Mouse (Mus musculus) ES-E14 (cell line): ENCODE measurements around the gene AI413582.

Experiments used
- CHD2 ChIP-seq: IDR thresholded peaks from 2 replicates; pipeline ENCODE4 v1.6.1; 2014; ENCODE audit warnings: mild to moderate bottlenecking, low read depth, low read length, inconsistent platforms
- HCFC1 ChIP-seq: IDR thresholded peaks from 2 replicates; pipeline ENCODE4 v1.6.1; 2012; ENCODE audit warnings: low read length, inconsistent platforms, borderline replicate concordance; ENCODE audit not compliant: insufficient read depth
- MAFK ChIP-seq: IDR thresholded peaks from 2 replicates; pipeline ENCODE4 v1.6.1; 2014; ENCODE audit warnings: mild to moderate bottlenecking, low read depth, low read length, inconsistent platforms; ENCODE audit not compliant: insufficient read depth
- ZC3H11A ChIP-seq: IDR thresholded peaks from 2 replicates; pipeline ENCODE4 v1.6.1; 2012; ENCODE audit warnings: low read depth, mild to moderate bottlenecking, inconsistent platforms, low read length, borderline replicate concordance
- ZNF384 ChIP-seq: IDR thresholded peaks from 2 replicates; pipeline ENCODE4 v1.6.1; 2012; ENCODE audit warnings: low read depth, low read length, inconsistent platforms

- TF ChIP-seq ZC3H11A: no peak
- no peak for TF ChIP-seq ZNF384
- TF ChIP-seq MAFK: no peak
- TF ChIP-seq CHD2: no peak
- no peak for TF ChIP-seq HCFC1
These were observed 2.7 kb upstream of the AI413582 start for GRCm38 (mm10) chr17:27568228-27568627.
